Mouse (Mus musculus) lung, embryonic 14.5 days (tissue): ENCODE measurements around the gene Mansc1. TPM values are rescaled to one million over a fixed set of nuclear protein-coding genes. Genes with fewer than 3 reads are reported as not detected.
"Not testable (repeated sequence)": the region's sequence is repeated elsewhere in the genome, so short reads cannot be mapped to it uniquely, and the experiment has no call there.

ENCODE experiments used
- ATAC-seq: fragments of 200-750 bp; cut with Nextera tagmentation; 2 replicates; pipeline ENCODE4 v1.8.0; 2017; ENCODE audit warnings: mild to moderate bottlenecking, moderate TSS enrichment, moderate library complexity; ENCODE audit not compliant: insufficient read depth
- DNase-seq: peaks from one replicate; pipeline ENCODE4 v3.0.0-alpha.2; 2015
- H3K27ac ChIP-seq: fragments of 300-500 bp; sonication (generic); 2 replicates; pipeline ENCODE4 v1.5.1; 2014; ENCODE audit warnings: low read depth, mild to moderate bottlenecking, moderate library complexity
- H3K27me3 ChIP-seq: fragments of 300-500 bp; sonication (generic); 2 replicates; pipeline ENCODE4 v1.6.1; 2014; ENCODE audit warnings: low read length, control low read depth; ENCODE audit not compliant: insufficient read depth
- H3K36me3 ChIP-seq: fragments of 300-500 bp; sonication (generic); 2 replicates; pipeline ENCODE4 v1.6.1; 2014; ENCODE audit warnings: control low read depth; ENCODE audit not compliant: insufficient read depth
- H3K4me1 ChIP-seq: fragments of 300-500 bp; sonication (generic); 2 replicates; pipeline ENCODE4 v1.6.1; 2014; ENCODE audit warnings: antibody characterized with exemption, control low read depth; ENCODE audit not compliant: insufficient read depth
- H3K4me2 ChIP-seq: fragments of 300-500 bp; sonication (generic); 2 replicates; pipeline ENCODE4 v1.6.1; 2014; ENCODE audit warnings: mild to moderate bottlenecking
- H3K4me3 ChIP-seq: fragments of 300-500 bp; sonication (generic); 2 replicates; pipeline ENCODE4 v1.5.1; 2014; ENCODE audit warnings: low read depth, low read length
- H3K9ac ChIP-seq: fragments of 300-500 bp; sonication (generic); 2 replicates; pipeline ENCODE4 v1.6.1; 2014
- H3K9me3 ChIP-seq: fragments of 300-500 bp; sonication (generic); 2 replicates; pipeline ENCODE4 v1.6.1; 2016; ENCODE audit warnings: low read depth, low read length, control low read depth
- CTCF ChIP-seq: IDR thresholded peaks from 2 replicates; pipeline ENCODE4 v1.5.1; 2016; ENCODE audit warnings: antibody characterized with exemption, low read depth
- WGBS: fragments of 180-500 bp; shearing (Covaris S2); extraction: QIAGEN DNeasy Blood & Tissue Kit; methylation state at CpG from one replicate; pipeline ENCODE4 v1.1.7; 2014; 5-methylcytosine and 5-hydroxymethylcytosine counted together
- polyA plus RNA-seq: library from polyadenylated mRNA; unstranded; fragments of >200 nt; fragmentation: Nextera tagmentation; extraction: Ambion mirVana; gene quantifications from 2 replicates; pipeline ENCODE4 v1.2.1, GENCODE M21; 2014

The Mansc1 gene
- polyA plus RNA-seq: 5.8 and 5.9 TPM in 2 replicates

- WGBS: 1% methylated on average over 46 of the region's 46 CpGs
- Histone ChIP-seq H3K4me1 (peaks cover 6% of the 10 kb centered on the region; the same call in 1 of the 2 replicates), H3K4me2 (peak within 1 kb of the TSS; percentile 89), H3K4me3 (peak within 1 kb of the TSS; percentile 52), H3K27ac (no peak within 1 kb of the TSS; the same call in 1 of the 2 replicates), H3K36me3 (no peaks in the 10 kb centered on the region), H3K9me3 (no peaks in the 10 kb centered on the region), H3K27me3 (peaks cover 6% of the 10 kb centered on the region; the same call in 1 of the 2 replicates), H3K9ac (peak within 1 kb of the TSS; percentile 50)
- DNase-seq (peak; percentile 68), ATAC-seq (peak; percentile 64)
- TF ChIP-seq CTCF: no peak
Measured at GRCm38 (mm10) chr6:134631947-134632687, at the start of gene Mansc1. Mansc1 (minus strand) TSS chr6:134632488.

- H3K4me3 ChIP-seq, H3K27ac ChIP-seq, H3K27me3 ChIP-seq, ATAC-seq, H3K9me3 ChIP-seq, DNase-seq, H3K4me1 ChIP-seq, H3K9ac ChIP-seq, H3K36me3 ChIP-seq, H3K4me2 ChIP-seq: not testable (repeated sequence)
- WGBS: 83% methylated on average over 4 of the region's 4 CpGs
Measured at GRCm38 (mm10) chr6:134679330-134679729, 47.0 kb upstream of the Mansc1 start.

DNA sequence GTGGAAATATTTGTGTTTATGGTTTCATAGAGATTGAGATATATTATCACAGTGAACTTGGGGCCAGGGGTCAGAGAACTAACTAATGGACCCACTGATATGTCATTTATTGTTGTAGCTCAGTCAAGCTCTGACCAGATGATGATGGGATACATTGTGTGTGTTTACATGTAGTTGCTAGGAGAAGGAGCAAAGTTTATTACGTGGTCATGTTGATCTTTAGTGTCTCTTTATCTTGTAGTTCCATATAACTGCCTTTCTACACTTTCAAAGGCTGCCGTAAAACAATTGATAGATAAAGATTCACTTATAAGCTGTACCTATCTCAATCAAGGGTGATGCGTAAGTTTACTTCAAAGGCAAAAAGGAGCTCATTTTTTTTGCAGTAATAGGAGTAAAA is 45.7 kb upstream of the Mansc1 start:
- DNase-seq: no peak
- no peaks in the 10 kb centered on the region for H3K36me3 ChIP-seq
- no peak overlapping the region for H3K4me2 ChIP-seq
- no peaks in the 10 kb centered on the region for H3K9me3 ChIP-seq
- H3K27me3 ChIP-seq: no peaks in the 10 kb centered on the region
- no peak overlapping the region for H3K9ac ChIP-seq
- H3K4me3 ChIP-seq: no peak overlapping the region
- no peak for TF ChIP-seq CTCF
- ATAC-seq: no peak
- no peak overlapping the region for H3K27ac ChIP-seq
- H3K4me1 ChIP-seq: no peaks in the 10 kb centered on the region
- 53% methylated on average over 3 of the region's 3 CpGs for WGBS

DNA sequence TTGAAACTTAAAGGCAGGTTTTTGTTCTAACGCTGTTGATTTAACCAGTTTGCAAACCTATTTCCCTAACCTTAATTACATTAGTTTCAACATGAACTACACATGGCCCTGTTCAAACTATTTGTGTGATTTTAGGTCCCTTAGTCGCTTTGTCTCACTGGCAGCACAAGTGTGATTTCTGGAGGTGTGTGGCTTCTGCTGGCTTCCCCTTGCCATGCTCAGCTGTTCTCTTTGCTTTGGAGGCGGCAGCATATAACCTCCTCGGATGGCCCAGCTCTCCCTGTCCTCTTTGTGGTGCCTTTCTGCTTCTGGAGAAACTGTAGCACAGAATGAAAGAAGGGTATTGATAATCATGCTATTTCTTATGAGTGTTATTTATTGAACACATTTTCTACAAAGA is 45.2 kb upstream of the Mansc1 start:
- Histone ChIP-seq H3K36me3 (no peaks in the 10 kb centered on the region), H3K27ac (no peak overlapping the region), H3K9me3 (no peaks in the 10 kb centered on the region), H3K27me3 (no peaks in the 10 kb centered on the region), H3K4me3 (no peak overlapping the region), H3K4me1 (no peaks in the 10 kb centered on the region), H3K4me2 (no peak overlapping the region), H3K9ac (no peak overlapping the region)
- ATAC-seq (no peak), DNase-seq (no peak)
- no peak for TF ChIP-seq CTCF
- WGBS: 64% methylated on average over 4 of the region's 4 CpGs

- not testable (repeated sequence) for H3K4me1 ChIP-seq, H3K27ac ChIP-seq, DNase-seq, H3K27me3 ChIP-seq, H3K36me3 ChIP-seq, H3K4me2 ChIP-seq, ATAC-seq, H3K9me3 ChIP-seq, H3K9ac ChIP-seq, H3K4me3 ChIP-seq
- 86% methylated on average over 8 of the region's 8 CpGs for WGBS
Measured at GRCm38 (mm10) chr6:134673712-134674111, 41.4 kb upstream of the Mansc1 start.

DNA sequence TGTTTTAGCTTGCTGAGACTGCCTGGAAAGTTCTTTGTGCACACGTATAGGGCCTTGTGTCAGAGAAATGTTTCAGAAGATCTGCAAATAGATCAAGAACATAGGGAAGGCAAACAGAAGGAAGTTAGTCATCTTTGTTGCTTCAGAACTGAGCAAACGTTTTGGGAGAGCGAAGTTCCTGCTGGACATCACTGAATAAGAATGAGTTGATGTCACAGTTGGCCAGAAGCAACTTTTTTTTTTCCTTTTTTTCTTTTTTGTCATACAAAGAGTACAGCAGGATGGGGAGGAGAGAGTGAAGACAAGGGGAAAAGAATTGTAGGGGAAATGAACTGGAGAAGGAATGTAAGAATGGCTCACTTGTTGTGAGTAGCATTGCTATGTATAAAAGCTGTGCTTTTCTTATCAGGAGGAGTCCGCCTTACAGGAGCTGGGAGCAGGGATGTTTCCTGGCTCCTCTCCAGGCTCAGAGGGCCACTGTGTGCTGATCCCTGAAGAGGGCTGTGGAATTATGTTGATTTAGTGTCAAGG is 38.7 kb upstream of the Mansc1 start:
- DNase-seq: peak; percentile 64
- H3K9me3 ChIP-seq: no peaks in the 10 kb centered on the region
- no peak overlapping the region for H3K4me3 ChIP-seq
- no peak overlapping the region for H3K27ac ChIP-seq
- no peak overlapping the region for H3K4me2 ChIP-seq
- no peak overlapping the region for H3K9ac ChIP-seq
- H3K36me3 ChIP-seq: no peaks in the 10 kb centered on the region
- WGBS: 24% methylated on average over 4 of the region's 4 CpGs
- peak; percentile 56 for ATAC-seq
- no peak for TF ChIP-seq CTCF
- no peaks in the 10 kb centered on the region for H3K4me1 ChIP-seq
- H3K27me3 ChIP-seq: no peaks in the 10 kb centered on the region

- H3K4me2 ChIP-seq: no peak overlapping the region
- H3K4me3 ChIP-seq: no peak overlapping the region
- no peaks in the 10 kb centered on the region for H3K27me3 ChIP-seq
- H3K9me3 ChIP-seq: no peaks in the 10 kb centered on the region
- no peaks in the 10 kb centered on the region for H3K36me3 ChIP-seq
- no peak for TF ChIP-seq CTCF
- no peaks in the 10 kb centered on the region for H3K4me1 ChIP-seq
- H3K27ac ChIP-seq: no peak overlapping the region
- DNase-seq: no peak
- H3K9ac ChIP-seq: no peak overlapping the region
- WGBS: 76% methylated on average over 6 of the region's 6 CpGs
- ATAC-seq: no peak
Measured at GRCm38 (mm10) chr6:134669179-134669865, 37.0 kb upstream of the Mansc1 start.
